Mouse (Mus musculus): ENCODE measurements around the gene Cptp.

Cptp gene

GRCm38 (mm10) chr4:155840076-155841002, 28.9 kb downstream of the Cptp start:
- peak in 1 of 2 experiments; percentile 28 for DNase-seq

- peak; percentile 88 to 92 for DNase-seq
Measured at GRCm38 (mm10) chr4:155839483-155839910, 29.7 kb downstream of the Cptp start, which contains the start of gene Mxra8. Mxra8 (plus strand) TSS chr4:155839680.

- DNase-seq, result peak in 1 of 2 experiments; percentile 28
Measured at GRCm38 (mm10) chr4:155838187-155839153, 30.8 kb downstream of the Cptp start.

- peak; percentile 63 to 68 for DNase-seq
Measured at GRCm38 (mm10) chr4:155837404-155838010, 31.7 kb downstream of the Cptp start.

- peak; percentile 90 to 91 for DNase-seq
Measured at GRCm38 (mm10) chr4:155833836-155834235, 35.4 kb downstream of the Cptp start.

- DNase-seq, result no peak
Measured at GRCm38 (mm10) chr4:155833234-155833633, 36.0 kb downstream of the Cptp start.

GRCm38 (mm10) chr4:155832321-155832720, 36.9 kb downstream of the Cptp start:
- DNase-seq, result no peak

- DNase-seq, result peak in 1 of 2 experiments; percentile 62
Measured at GRCm38 (mm10) chr4:155831831-155832230, 37.4 kb downstream of the Cptp start.

- DNase-seq, result peak; percentile 96 to 97
Measured at GRCm38 (mm10) chr4:155831205-155831766, 38.0 kb downstream of the Cptp start, which contains the start of gene Aurkaip1. Aurkaip1 (plus strand) TSS chr4:155831272.

GRCm38 (mm10) chr4:155830596-155830995, 38.6 kb downstream of the Cptp start:
- DNase-seq, result no peak

GRCm38 (mm10) chr4:155829866-155830265, 39.4 kb downstream of the Cptp start:
- no peak for DNase-seq

GRCm38 (mm10) chr4:155823443-155823842, 45.8 kb downstream of the Cptp start:
- DNase-seq, result no peak

GRCm38 (mm10) chr4:155821025-155821424, 48.2 kb downstream of the Cptp start:
- peak in 1 of 2 experiments; percentile 59 for DNase-seq

- no peak for DNase-seq
Measured at GRCm38 (mm10) chr4:155817533-155817932, 51.7 kb downstream of the Cptp start.
